Mouse (Mus musculus) neural tube, embryonic 13.5 days (tissue): ENCODE results near the gene Tgfbr1. TPM values are rescaled to one million over a fixed set of nuclear protein-coding genes. Genes with fewer than 3 reads are reported as not detected.

ENCODE experiments used
- ATAC-seq: fragments of 200-750 bp; cut with Nextera tagmentation; 2 replicates; pipeline ENCODE4 v1.8.0; 2017; ENCODE audit warnings: low read depth, mild to moderate bottlenecking, moderate TSS enrichment, moderate library complexity
- H3K27ac ChIP-seq: fragments of 300-500 bp; sonication (generic); replicated peaks from 2 replicates; pipeline ENCODE4 v1.5.1; 2015; ENCODE audit warnings: moderate library complexity, mild to moderate bottlenecking, inconsistent platforms
- H3K27me3 ChIP-seq: fragments of 300-500 bp; sonication (generic); 2 replicates; pipeline ENCODE4 v1.6.1; 2015; ENCODE audit warnings: mild to moderate bottlenecking, inconsistent platforms
- H3K36me3 ChIP-seq: fragments of 300-500 bp; sonication (generic); 2 replicates; pipeline ENCODE4 v1.6.1; 2015; ENCODE audit warnings: mild to moderate bottlenecking, inconsistent platforms
- H3K4me1 ChIP-seq: fragments of 300-500 bp; sonication (generic); replicated peaks from 2 replicates; pipeline ENCODE4 v1.6.1; 2015; ENCODE audit warnings: inconsistent platforms
- H3K4me2 ChIP-seq: fragments of 300-500 bp; sonication (generic); 2 replicates; pipeline ENCODE4 v1.6.1; 2015; ENCODE audit warnings: inconsistent platforms, mild to moderate bottlenecking, moderate library complexity
- H3K4me3 ChIP-seq: fragments of 300-500 bp; sonication (generic); 2 replicates; pipeline ENCODE4 v1.5.1; 2015; ENCODE audit warnings: mild to moderate bottlenecking, inconsistent platforms
- H3K9ac ChIP-seq: fragments of 300-500 bp; sonication (generic); 2 replicates; pipeline ENCODE4 v1.6.1; 2015; ENCODE audit warnings: moderate library complexity, mild to moderate bottlenecking, inconsistent platforms
- H3K9me3 ChIP-seq: fragments of 300-500 bp; sonication (generic); 2 replicates; pipeline ENCODE4 v1.6.1; 2016; ENCODE audit warnings: inconsistent platforms
- WGBS: fragments of 180-500 bp; shearing (Covaris S2); methylation state at CpG from one replicate; pipeline ENCODE4 v1.1.7; 2015; 5-methylcytosine and 5-hydroxymethylcytosine counted together
- polyA plus RNA-seq: library from polyadenylated mRNA; unstranded; fragments of >200 nt; fragmentation: Nextera tagmentation; extraction: Ambion mirVana; gene quantifications from 2 replicates; pipeline ENCODE4 v1.2.1, GENCODE M21; 2015

Gene Tgfbr1
- polyA plus RNA-seq, 1 experiment from 2014 or later = 42.6 TPM

DNA sequence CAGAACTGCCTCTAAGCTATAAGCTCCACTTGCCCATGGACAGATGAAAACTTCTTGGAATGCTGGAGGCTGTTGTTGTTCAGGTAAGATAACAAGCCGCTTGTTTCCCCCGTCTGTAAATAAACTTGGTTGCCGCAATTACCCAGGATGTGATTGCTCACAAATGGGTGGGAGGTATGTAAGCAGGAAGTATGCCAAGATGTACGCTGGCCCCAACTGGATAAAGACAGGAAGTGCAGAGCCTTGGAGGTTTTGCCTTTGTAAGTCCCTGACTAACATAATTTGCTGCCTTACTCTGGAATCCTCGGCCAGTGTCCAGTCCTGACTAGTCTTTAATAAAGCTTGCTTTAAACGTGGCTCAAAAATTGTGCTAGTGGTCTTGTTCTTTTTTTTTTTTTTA, 77.5 kb downstream of the Tgfbr1 start:
- H3K4me3 ChIP-seq = no peak overlapping the region
- H3K36me3 ChIP-seq = no peaks in the 10 kb centered on the region
- no peak overlapping the region for H3K27ac ChIP-seq
- WGBS = 75% methylated on average over 6 of the region's 6 CpGs
- H3K9me3 ChIP-seq = no peaks in the 10 kb centered on the region; the same call in 1 of the 2 replicates
- peaks cover 20% of the 10 kb centered on the region for H3K4me1 ChIP-seq
- ATAC-seq = no peak
- peaks cover 28% of the 10 kb centered on the region for H3K27me3 ChIP-seq
- no peak overlapping the region for H3K4me2 ChIP-seq
- no peak overlapping the region for H3K9ac ChIP-seq

- Histone ChIP-seq H3K4me1 (peaks cover 26% of the 10 kb centered on the region), H3K9ac (no peak overlapping the region), H3K36me3 (no peaks in the 10 kb centered on the region), H3K27ac (no peak overlapping the region), H3K27me3 (peaks cover 28% of the 10 kb centered on the region), H3K4me3 (no peak overlapping the region), H3K4me2 (no peak overlapping the region), H3K9me3 (no peaks in the 10 kb centered on the region; the same call in 1 of the 2 replicates)
- ATAC-seq = no peak
- whole genome bisulfite sequencing = 87% methylated on average over 5 of the region's 5 CpGs
Measured at GRCm38 (mm10) chr4:47431081-47431480, 78.1 kb downstream of the Tgfbr1 start.

GRCm38 (mm10) chr4:47432766-47433165, 79.7 kb downstream of the Tgfbr1 start:
- H3K9me3 ChIP-seq = no peaks in the 10 kb centered on the region; the same call in 1 of the 2 replicates
- no peak for ATAC-seq
- H3K4me2 ChIP-seq = no peak overlapping the region

DNA sequence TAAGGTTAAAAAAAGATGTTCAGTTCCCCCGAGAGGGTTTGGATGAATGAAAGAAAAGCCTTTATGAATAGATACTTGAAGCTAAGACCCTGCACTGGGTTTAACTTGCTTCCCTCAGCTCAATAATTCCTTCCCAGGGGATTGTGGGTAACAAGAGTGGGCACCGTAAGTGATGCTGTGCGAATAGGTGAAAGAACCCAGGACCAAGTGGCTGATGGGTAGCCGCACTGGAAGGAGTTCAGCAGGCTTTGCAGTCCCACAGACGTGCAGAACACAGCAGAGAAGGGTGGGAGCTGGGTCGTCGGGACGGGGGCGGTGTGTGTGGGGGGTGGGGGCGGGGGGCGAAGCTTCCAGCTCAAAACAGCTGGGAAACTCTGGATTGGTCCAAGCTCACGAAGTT, 82.1 kb downstream of the Tgfbr1 start:
- WGBS = 63% methylated on average over 12 of the region's 12 CpGs

More at GRCm38 (mm10) chr4:47432766-47433165, 79.7 kb downstream of the Tgfbr1 start:
- Histone ChIP-seq H3K36me3 (no peaks in the 10 kb centered on the region), H3K27me3 (peaks cover 16% of the 10 kb centered on the region), H3K9ac (no peak overlapping the region), H3K4me1 (peaks cover 40% of the 10 kb centered on the region), H3K27ac (no peak overlapping the region), H3K4me3 (no peak overlapping the region)
- 74% methylated on average over 6 of the region's 7 CpGs for WGBS

GRCm38 (mm10) chr4:47435566-47436360, 82.7 kb downstream of the Tgfbr1 start:
- H3K27ac ChIP-seq = peak overlapping the region; percentile 39
- no peaks in the 10 kb centered on the region for H3K9me3 ChIP-seq
- peaks cover 4% of the 10 kb centered on the region; the same call in 1 of the 2 replicates for H3K27me3 ChIP-seq
- H3K36me3 ChIP-seq = no peaks in the 10 kb centered on the region
- H3K9ac ChIP-seq = no peak overlapping the region
- H3K4me3 ChIP-seq = no peak overlapping the region
- WGBS = 42% methylated on average over 28 of the region's 28 CpGs
- 0 out of 2 replicates have a peak overlapping the region, but pooled peaks have one; percentile 0 for H3K4me2 ChIP-seq
- ATAC-seq = no peak
- peaks cover 62% of the 10 kb centered on the region for H3K4me1 ChIP-seq

More for the DNA sequence above, 82.1 kb downstream of the Tgfbr1 start:
- peaks cover 4% of the 10 kb centered on the region; the same call in 1 of the 2 replicates for H3K27me3 ChIP-seq
- H3K9me3 ChIP-seq = no peaks in the 10 kb centered on the region
- H3K27ac ChIP-seq = no peak overlapping the region
- no peak overlapping the region for H3K4me2 ChIP-seq
- ATAC-seq = no peak
- H3K36me3 ChIP-seq = no peaks in the 10 kb centered on the region
- no peak overlapping the region for H3K4me3 ChIP-seq
- H3K9ac ChIP-seq = no peak overlapping the region
- peaks cover 56% of the 10 kb centered on the region for H3K4me1 ChIP-seq

DNA sequence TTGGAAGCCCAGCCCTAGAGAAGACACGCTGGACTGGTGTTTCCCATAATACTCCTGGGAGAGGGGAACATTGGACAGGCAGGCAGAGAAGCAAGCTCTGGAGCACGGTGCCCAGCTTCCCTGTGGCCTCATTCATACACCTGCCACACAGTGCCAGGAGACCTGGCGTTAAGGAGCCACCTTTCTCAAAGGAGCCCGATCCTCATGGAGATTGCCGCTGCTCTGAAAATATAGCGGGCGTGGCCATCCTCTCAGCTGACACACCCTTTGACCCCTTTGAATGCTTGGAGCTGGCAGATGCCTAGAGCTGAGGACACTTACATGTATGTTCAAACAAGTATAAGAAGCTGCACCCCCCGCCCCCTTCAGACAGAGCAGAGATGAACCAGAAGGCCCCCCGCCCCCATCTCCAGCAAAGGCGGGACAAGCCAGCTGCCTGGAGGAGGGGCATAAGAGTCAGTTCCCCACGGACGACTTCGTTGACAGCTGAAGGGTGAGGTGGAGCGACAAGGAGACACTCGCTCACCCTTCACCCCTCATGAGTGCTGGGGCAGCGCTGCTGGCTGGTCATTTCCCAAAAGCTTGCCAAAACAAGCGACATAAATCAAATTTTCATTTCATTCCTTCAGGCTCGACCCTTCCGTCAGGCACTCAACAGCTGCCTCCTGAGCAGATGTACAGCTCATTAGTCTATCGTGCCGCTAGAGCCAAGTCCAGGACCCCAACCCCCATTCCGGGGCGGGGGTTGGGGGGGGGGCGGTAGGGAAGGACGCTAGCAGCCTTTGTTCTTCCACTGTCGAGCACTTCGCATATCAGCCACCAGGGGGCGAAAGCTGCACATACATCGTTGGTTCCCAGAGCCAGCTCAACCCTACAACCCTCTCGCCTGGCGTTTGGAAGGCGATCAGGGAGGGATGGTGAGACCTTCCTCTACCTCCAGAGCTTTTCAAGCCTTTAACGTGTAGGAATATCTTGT, 84.6 kb downstream of the Tgfbr1 start:
- no peaks in the 10 kb centered on the region for H3K27me3 ChIP-seq
- no peaks in the 10 kb centered on the region for H3K9me3 ChIP-seq
- H3K4me2 ChIP-seq = peak overlapping the region; percentile 86
- H3K4me1 ChIP-seq = peaks cover 66% of the 10 kb centered on the region
- H3K9ac ChIP-seq = peak overlapping the region; percentile 82
- peak; percentile 87 for ATAC-seq
- H3K27ac ChIP-seq = peak overlapping the region; percentile 83
- H3K4me3 ChIP-seq = peak overlapping the region; percentile 46
- H3K36me3 ChIP-seq = no peaks in the 10 kb centered on the region
- WGBS = 2% methylated on average over 33 of the region's 33 CpGs

DNA sequence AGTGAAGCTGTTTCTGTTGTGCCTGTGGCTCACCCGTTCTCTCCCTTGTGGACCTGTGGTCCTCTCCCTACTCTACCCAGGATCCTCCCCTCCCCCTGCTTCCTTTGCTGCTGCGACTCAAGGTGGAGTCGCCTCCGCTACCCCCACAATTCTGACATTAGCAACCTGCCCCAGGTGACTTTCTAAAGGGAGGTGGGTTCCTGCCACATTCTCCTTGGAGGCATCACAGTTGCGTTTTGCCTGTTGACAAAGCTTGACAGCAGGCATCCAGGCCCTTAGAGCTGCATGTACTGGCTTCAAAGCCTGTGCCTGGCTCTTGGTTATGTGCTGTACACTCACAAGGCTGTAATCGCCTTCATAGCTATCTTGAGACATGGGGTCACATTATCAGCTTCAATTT, 85.9 kb downstream of the Tgfbr1 start:
- Histone ChIP-seq H3K27me3 (no peaks in the 10 kb centered on the region), H3K36me3 (no peaks in the 10 kb centered on the region), H3K9me3 (no peaks in the 10 kb centered on the region), H3K4me1 (peaks cover 59% of the 10 kb centered on the region), H3K27ac (no peak overlapping the region), H3K4me3 (no peak overlapping the region), H3K4me2 (no peak overlapping the region), H3K9ac (no peak overlapping the region)
- WGBS = 73% methylated on average over 6 of the region's 6 CpGs
- ATAC-seq = no peak

GRCm38 (mm10) chr4:47440951-47441350, 87.9 kb downstream of the Tgfbr1 start:
- peaks cover 42% of the 10 kb centered on the region for H3K4me1 ChIP-seq
- H3K4me3 ChIP-seq = no peak overlapping the region
- H3K27ac ChIP-seq = peak overlapping the region; percentile 67
- H3K27me3 ChIP-seq = no peaks in the 10 kb centered on the region
- no peak overlapping the region for H3K9ac ChIP-seq
- WGBS = 83% methylated on average over 11 of the region's 11 CpGs
- ATAC-seq = no peak
- H3K9me3 ChIP-seq = no peaks in the 10 kb centered on the region
- H3K36me3 ChIP-seq = no peaks in the 10 kb centered on the region
- H3K4me2 ChIP-seq = no peak overlapping the region

DNA sequence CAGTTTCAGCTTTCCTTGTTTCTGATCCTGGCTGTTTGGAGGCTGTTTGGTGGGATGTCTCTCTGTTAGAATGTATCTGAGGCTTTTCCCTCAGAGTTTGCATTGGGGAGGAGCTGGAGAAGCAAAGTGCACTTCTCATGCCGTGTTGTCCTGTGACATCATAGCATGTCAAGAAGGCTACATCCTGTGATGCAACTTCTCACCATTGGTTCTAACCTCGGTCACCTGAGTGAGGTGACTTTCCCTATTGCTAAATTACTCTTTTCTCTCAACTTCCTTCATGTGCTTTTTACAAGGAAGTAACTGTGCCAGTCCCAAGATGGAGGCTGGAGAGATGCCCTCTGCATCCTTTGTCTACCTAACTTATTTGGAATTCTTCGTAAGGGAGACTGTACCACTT, 95.5 kb downstream of the Tgfbr1 start:
- peaks cover 12% of the 10 kb centered on the region for H3K4me1 ChIP-seq
- ATAC-seq = no peak

DNA sequence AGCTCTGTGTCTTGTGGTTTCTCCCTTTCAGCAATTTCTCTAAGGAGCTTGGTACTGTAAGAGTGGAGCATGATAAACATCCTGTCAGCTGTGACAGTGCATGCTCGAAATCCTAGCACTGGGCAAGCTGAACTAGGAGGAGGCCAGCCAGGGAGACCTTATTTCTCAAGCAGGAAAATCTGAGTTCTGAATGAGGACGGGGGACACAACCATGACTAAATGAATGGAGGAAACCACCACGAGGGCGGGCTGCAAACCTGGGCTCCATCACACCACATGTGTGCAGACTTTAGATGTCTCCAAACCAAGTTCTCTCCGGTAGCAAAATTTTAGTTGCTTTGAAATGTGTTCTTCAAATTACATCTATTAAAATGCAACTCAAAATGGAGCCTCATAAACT, 96.1 kb downstream of the Tgfbr1 start:
- Histone ChIP-seq H3K9ac (no peak overlapping the region), H3K36me3 (no peaks in the 10 kb centered on the region)

More for the DNA sequence above, 95.5 kb downstream of the Tgfbr1 start:
- no peak overlapping the region for H3K27ac ChIP-seq
- H3K4me2 ChIP-seq = no peak overlapping the region
- H3K9ac ChIP-seq = no peak overlapping the region
- no peaks in the 10 kb centered on the region for H3K9me3 ChIP-seq
- H3K27me3 ChIP-seq = no peaks in the 10 kb centered on the region; the same call in 1 of the 2 replicates
- no peaks in the 10 kb centered on the region for H3K36me3 ChIP-seq
- WGBS = 84% methylated on average over 3 of the region's 3 CpGs
- H3K4me3 ChIP-seq = no peak overlapping the region

DNA sequence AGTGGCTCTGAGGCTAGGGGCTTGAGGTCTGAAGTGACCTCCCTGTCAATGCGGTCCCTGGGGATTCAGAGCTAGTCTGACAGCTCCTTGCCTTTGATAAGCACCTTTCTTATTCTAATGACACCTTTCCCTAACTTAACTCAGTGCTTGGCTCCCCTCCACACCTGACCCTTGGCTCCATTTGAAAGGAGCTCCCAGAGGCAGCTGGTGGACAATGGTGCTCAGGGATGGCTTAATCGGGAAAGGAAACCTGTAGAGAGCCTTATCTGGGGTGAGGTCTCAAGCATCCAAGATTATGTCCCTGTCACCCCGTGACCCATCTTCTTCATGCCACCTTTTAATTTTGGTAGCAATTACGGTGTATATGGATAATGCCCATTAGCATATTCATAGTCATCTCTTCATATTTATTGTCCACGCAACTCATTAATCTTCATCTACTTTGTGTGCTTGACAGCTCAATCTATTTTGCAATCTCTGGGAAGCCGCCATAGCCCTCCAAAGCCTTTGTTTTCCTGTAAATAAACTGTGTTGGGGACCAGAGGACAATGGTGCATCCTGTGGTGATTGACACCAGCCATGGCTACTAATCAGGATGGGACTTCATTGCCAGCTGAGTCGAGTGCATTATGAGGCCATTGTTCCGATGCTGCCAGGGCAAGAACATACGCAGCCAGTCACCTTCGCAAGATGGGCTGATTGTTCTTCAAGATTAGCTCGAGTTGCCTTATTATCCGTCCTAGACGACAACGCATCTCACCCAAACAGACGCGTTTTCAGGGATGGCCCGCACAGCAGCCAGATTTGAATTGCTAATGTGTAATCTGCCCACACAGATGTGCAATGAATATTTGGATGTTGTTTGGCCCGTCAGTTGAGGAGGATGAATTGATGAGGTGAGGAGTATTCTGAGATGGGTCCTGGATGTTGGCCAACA, 96.8 kb downstream of the Tgfbr1 start:
- Histone ChIP-seq H3K27me3 (no peaks in the 10 kb centered on the region; the same call in 1 of the 2 replicates), H3K27ac (no peak overlapping the region), H3K4me3 (no peak overlapping the region), H3K9me3 (0 out of 2 replicates have a peak, but pooled peaks cover 4% of the 10 kb centered on the region), H3K4me1 (peaks cover 12% of the 10 kb centered on the region), H3K4me2 (peak overlapping the region; percentile 32), H3K36me3 (no peaks in the 10 kb centered on the region), H3K9ac (0 out of 2 replicates have a peak overlapping the region, but pooled peaks have one; percentile 34)
- WGBS = 10% methylated on average over 18 of the region's 18 CpGs
- peak; percentile 47; the same call in 1 of the 2 replicates for ATAC-seq

More for the DNA sequence above, 96.1 kb downstream of the Tgfbr1 start:
- no peaks in the 10 kb centered on the region; the same call in 1 of the 2 replicates for H3K27me3 ChIP-seq
- H3K4me2 ChIP-seq = no peak overlapping the region
- no peak overlapping the region for H3K27ac ChIP-seq
- 46% methylated on average over 5 of the region's 5 CpGs for WGBS
- H3K4me3 ChIP-seq = no peak overlapping the region
- ATAC-seq = no peak
- H3K9me3 ChIP-seq = no peaks in the 10 kb centered on the region
- H3K4me1 ChIP-seq = peaks cover 12% of the 10 kb centered on the region
